Mouse (Mus musculus): ENCODE data around the gene Arvcf. TPM values are rescaled to one million over a fixed set of nuclear protein-coding genes. Genes with fewer than 3 reads are reported as not detected.

Arvcf gene
- polyA plus RNA-seq, 1 experiment from 2014 or later = 30.8 TPM

- DNase-seq (peak; percentile 61), ATAC-seq (ENCODE audit: insufficient read depth) (peak; percentile 49; the same call in 1 of the 2 replicates)
- Histone ChIP-seq H3K4me3 (ENCODE audit: low read depth, low read length) (no peak overlapping the region), H3K27ac (ENCODE audit: low read depth) (peak overlapping the region; percentile 42; the same call in 1 of the 2 replicates), H3K4me2 (no peak overlapping the region), H3K9me3 (ENCODE audit: low read depth, low read length) (no peaks in the 10 kb centered on the region), H3K27me3 (ENCODE audit: insufficient read depth, low read length) (no peaks in the 10 kb centered on the region), H3K36me3 (ENCODE audit: insufficient read depth) (no peaks in the 10 kb centered on the region), H3K4me1 (ENCODE audit: insufficient read depth) (peaks cover 3% of the 10 kb centered on the region), H3K9ac (no peak overlapping the region)
- no peak for TF ChIP-seq CTCF (IDR thresholded peaks at IDR 0.05; ENCODE audit: low read depth)
- WGBS = 53% methylated on average over 6 of the region's 6 CpGs
Measured at GRCm38 (mm10) chr16:18381621-18382258, 33.8 kb downstream of the Arvcf start.

DNA sequence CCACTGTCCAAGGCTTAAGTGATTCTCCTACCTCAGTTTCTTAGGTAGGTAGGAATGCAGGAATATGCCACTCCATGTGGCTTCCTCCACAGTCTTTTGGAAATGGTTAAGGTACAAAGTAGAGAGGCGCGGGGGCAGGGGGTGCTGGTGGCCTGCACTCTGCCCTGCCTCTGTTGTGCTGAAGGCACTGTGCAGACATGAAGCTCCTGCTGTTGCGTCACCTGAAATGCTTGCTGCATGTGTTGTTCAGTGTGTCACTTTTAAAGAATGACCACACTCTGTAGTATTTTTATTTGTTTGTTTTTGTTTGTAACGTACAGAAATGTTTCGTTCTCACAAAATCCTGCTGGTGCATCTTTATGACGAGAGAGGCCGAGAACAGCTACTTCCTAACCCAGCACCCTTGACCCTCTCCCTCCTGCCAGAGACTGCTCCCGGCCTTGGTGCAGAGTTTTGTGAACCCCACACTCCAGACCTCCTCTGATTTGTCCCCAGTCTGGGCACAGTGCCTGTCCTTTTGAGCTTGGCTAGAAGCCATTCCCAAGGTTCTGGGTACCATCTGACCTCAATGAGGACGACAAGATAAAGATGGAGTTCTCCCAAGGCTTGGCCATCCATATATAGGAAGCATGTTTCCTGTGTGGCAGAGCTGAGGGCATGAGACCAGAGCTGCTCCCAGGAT is 35.2 kb downstream of the Arvcf start:
- DNase-seq (no peak), ATAC-seq (ENCODE audit: insufficient read depth) (no peak)
- no peak for TF ChIP-seq CTCF (IDR thresholded peaks at IDR 0.05; ENCODE audit: low read depth)
- no peak overlapping the region for H3K9ac ChIP-seq
- H3K9me3 ChIP-seq (ENCODE audit: low read depth, low read length) = no peaks in the 10 kb centered on the region
- no peak overlapping the region for H3K27ac ChIP-seq (ENCODE audit: low read depth)
- peaks cover 3% of the 10 kb centered on the region for H3K4me1 ChIP-seq (ENCODE audit: insufficient read depth)
- H3K4me3 ChIP-seq (ENCODE audit: low read depth, low read length) = no peak overlapping the region
- no peaks in the 10 kb centered on the region for H3K36me3 ChIP-seq (ENCODE audit: insufficient read depth)
- H3K27me3 ChIP-seq (ENCODE audit: insufficient read depth, low read length) = no peaks in the 10 kb centered on the region
- no peak overlapping the region for H3K4me2 ChIP-seq
- 62% methylated on average over 9 of the region's 9 CpGs for WGBS

- WGBS = 19% methylated on average over 3 of the region's 3 CpGs
- H3K4me3 ChIP-seq (ENCODE audit: low read depth, low read length) = no peak overlapping the region
- no peak overlapping the region for H3K27ac ChIP-seq (ENCODE audit: low read depth)
- TF ChIP-seq CTCF (IDR thresholded peaks at IDR 0.05; ENCODE audit: low read depth) = no peak
- no peak overlapping the region for H3K9ac ChIP-seq
- H3K36me3 ChIP-seq (ENCODE audit: insufficient read depth) = no peaks in the 10 kb centered on the region
- H3K27me3 ChIP-seq (ENCODE audit: insufficient read depth, low read length) = no peaks in the 10 kb centered on the region
- H3K9me3 ChIP-seq (ENCODE audit: low read depth, low read length) = no peaks in the 10 kb centered on the region
- peaks cover 8% of the 10 kb centered on the region for H3K4me1 ChIP-seq (ENCODE audit: insufficient read depth)
- H3K4me2 ChIP-seq = no peak overlapping the region
- ATAC-seq (ENCODE audit: insufficient read depth) (no peak), DNase-seq (no peak)
Measured at GRCm38 (mm10) chr16:18383756-18384155, 35.8 kb downstream of the Arvcf start.

GRCm38 (mm10) chr16:18384211-18384610 is 36.2 kb downstream of the Arvcf start:
- Histone ChIP-seq H3K27ac (ENCODE audit: low read depth) (no peak overlapping the region), H3K4me3 (ENCODE audit: low read depth, low read length) (no peak overlapping the region), H3K36me3 (ENCODE audit: insufficient read depth) (no peaks in the 10 kb centered on the region), H3K9me3 (ENCODE audit: low read depth, low read length) (no peaks in the 10 kb centered on the region), H3K9ac (no peak overlapping the region), H3K4me2 (no peak overlapping the region), H3K27me3 (ENCODE audit: insufficient read depth, low read length) (no peaks in the 10 kb centered on the region), H3K4me1 (ENCODE audit: insufficient read depth) (peaks cover 13% of the 10 kb centered on the region)
- WGBS = 71% methylated on average over 7 of the region's 7 CpGs
- ATAC-seq (ENCODE audit: insufficient read depth) (no peak), DNase-seq (no peak)
- TF ChIP-seq CTCF (IDR thresholded peaks at IDR 0.05; ENCODE audit: low read depth) = no peak

DNA sequence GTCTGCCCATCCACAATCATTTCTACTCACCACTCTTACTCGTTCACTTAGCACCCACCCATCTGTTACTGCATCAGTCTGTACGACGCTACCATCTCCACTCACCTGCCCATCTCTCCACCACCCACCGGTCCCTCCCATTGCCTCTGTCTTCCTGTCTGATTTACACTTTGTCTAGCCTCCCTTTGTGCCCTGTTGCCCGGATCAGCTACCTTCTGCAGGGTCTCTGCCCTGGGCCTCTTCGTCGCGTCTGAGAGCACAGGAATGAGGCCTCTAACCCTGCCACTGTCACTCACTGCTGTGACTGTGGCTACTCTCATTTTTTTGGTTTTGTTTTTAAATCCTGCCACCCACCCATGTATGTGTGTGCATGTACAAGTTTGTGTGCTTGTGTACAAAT is 36.7 kb downstream of the Arvcf start:
- H3K4me2 ChIP-seq = no peak overlapping the region
- no peak overlapping the region for H3K4me3 ChIP-seq (ENCODE audit: low read depth, low read length)
- peaks cover 14% of the 10 kb centered on the region for H3K4me1 ChIP-seq (ENCODE audit: insufficient read depth)
- H3K36me3 ChIP-seq (ENCODE audit: insufficient read depth) = no peaks in the 10 kb centered on the region
- no peaks in the 10 kb centered on the region for H3K9me3 ChIP-seq (ENCODE audit: low read depth, low read length)
- ATAC-seq (ENCODE audit: insufficient read depth) = no peak
- DNase-seq = no peak
- H3K27ac ChIP-seq (ENCODE audit: low read depth) = no peak overlapping the region
- no peak for TF ChIP-seq CTCF (IDR thresholded peaks at IDR 0.05; ENCODE audit: low read depth)
- no peak overlapping the region for H3K9ac ChIP-seq
- H3K27me3 ChIP-seq (ENCODE audit: insufficient read depth, low read length) = no peaks in the 10 kb centered on the region
- WGBS = 79% methylated on average over 8 of the region's 8 CpGs

- DNase-seq = no peak
- Histone ChIP-seq H3K9me3 (ENCODE audit: low read depth, low read length) (no peaks in the 10 kb centered on the region), H3K27me3 (ENCODE audit: insufficient read depth, low read length) (no peaks in the 10 kb centered on the region), H3K4me2 (no peak overlapping the region), H3K36me3 (ENCODE audit: insufficient read depth) (no peaks in the 10 kb centered on the region), H3K9ac (no peak overlapping the region), H3K4me3 (ENCODE audit: low read depth, low read length) (no peak overlapping the region), H3K4me1 (ENCODE audit: insufficient read depth) (peaks cover 14% of the 10 kb centered on the region), H3K27ac (ENCODE audit: low read depth) (no peak overlapping the region)
- no peak for TF ChIP-seq CTCF (IDR thresholded peaks at IDR 0.05; ENCODE audit: low read depth)
- ATAC-seq (ENCODE audit: insufficient read depth) = no peak
- 60% methylated on average over 5 of the region's 5 CpGs for WGBS
Measured at GRCm38 (mm10) chr16:18385411-18385810, 37.4 kb downstream of the Arvcf start.

DNA sequence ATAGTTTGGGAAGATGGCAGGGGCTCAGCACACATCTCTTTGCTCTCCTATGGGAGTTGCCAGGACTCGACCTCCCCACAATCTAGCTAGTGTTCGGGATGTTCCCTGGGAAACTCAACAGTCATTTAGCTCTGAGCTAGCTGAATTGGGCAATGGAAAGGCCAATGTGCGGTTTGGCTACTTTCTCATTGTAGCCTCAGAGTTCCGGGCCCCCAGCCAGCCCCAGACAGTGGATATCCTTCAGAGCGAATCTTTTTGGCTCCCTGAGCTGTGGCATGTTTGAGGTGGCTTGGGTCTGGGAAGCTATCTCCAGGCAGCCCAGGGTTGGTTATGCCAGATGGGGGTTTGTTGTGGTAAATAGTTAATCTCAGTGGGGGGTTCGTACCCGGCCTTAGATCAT is 38.5 kb downstream of the Arvcf start:
- TF ChIP-seq CTCF (IDR thresholded peaks at IDR 0.05; ENCODE audit: low read depth) = no peak
- H3K4me2 ChIP-seq = no peak overlapping the region
- H3K36me3 ChIP-seq (ENCODE audit: insufficient read depth) = no peaks in the 10 kb centered on the region
- ATAC-seq (ENCODE audit: insufficient read depth) (no peak), DNase-seq (no peak)
- no peak overlapping the region for H3K27ac ChIP-seq (ENCODE audit: low read depth)
- 73% methylated on average over 7 of the region's 7 CpGs for WGBS
- H3K4me3 ChIP-seq (ENCODE audit: low read depth, low read length) = no peak overlapping the region
- H3K9ac ChIP-seq = no peak overlapping the region
- no peaks in the 10 kb centered on the region for H3K9me3 ChIP-seq (ENCODE audit: low read depth, low read length)
- H3K4me1 ChIP-seq (ENCODE audit: insufficient read depth) = peaks cover 14% of the 10 kb centered on the region
- no peaks in the 10 kb centered on the region for H3K27me3 ChIP-seq (ENCODE audit: insufficient read depth, low read length)

All from lung, embryonic 14.5 days (tissue).